10 mouse cellular contexts compared by ENCODE assay signal in the genomic region with DNA sequence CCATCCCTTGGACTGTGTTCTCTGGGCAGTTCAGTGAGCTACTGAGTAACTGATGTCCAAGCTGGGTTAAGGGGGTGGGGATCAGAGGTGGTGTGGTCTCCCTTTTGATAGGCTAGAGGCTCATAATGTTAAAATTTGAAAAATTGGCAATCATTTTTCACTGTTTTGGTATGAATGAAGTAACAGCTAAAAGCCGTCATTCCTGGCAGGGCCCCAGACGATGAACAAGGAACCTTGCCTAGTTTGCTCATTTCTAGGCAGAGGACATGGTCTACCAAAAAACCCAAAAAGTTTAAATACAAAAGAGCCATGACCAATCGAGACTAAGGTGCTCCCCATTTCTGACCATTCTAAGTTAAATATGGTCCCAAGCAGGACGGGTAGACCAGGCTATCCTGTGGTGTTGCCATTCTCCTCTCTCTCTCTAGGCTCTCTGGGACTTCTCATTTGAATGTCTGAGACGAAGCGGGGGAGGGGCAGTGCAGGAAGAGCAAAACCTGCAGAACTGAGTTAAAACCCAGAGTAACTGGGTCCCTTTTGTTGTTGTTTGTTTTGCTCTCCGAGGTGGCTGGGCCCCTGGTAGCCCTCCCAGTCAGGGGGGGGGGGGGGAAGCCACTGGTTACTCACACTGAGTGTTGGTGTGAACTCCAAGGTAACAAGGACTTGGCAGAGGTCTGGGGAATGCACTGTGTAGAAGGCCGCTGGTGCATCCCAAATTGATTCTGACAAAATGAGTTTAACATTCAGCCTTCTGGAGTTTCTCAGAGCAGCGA.
DNase-seq lines count a peak whose midpoint lies in the region; ATAC-seq lines count a peak whose summit lies in the region.
"Had no signal": no experiment of that assay in that cellular context is flagged by ENCODE, and none has a peak within 500 bp of the region (broad histone marks: within the 10 kb centered on the region; RNA-seq: fewer than 3 reads in every experiment).

No protein-coding gene starts in this region.

- peaks cover 28% of the 10 kb centered on the region for H3K4me1 ChIP-seq in embryonic facial prominence, embryonic 14.5 days (ENCODE audit: control insufficient read depth, insufficient read depth, low read length)
- H3K4me1 ChIP-seq in midbrain, embryonic 16.5 days (ENCODE audit: control insufficient read depth, insufficient read depth, low read length), result no peaks in the 10 kb centered on the region; the same call in 1 of the 2 replicates
- H3K4me1 ChIP-seq in liver, embryonic 12.5 days, result peaks cover 15% of the 10 kb centered on the region; the same call in 1 of the 2 replicates

- no peak overlapping the region for H3K27ac ChIP-seq in embryonic facial prominence, embryonic 14.5 days (replicated peaks; ENCODE audit: low read depth, low read length)
- H3K27ac ChIP-seq in midbrain, embryonic 16.5 days (ENCODE audit: low read length), result no peak overlapping the region
- no peak overlapping the region for H3K27ac ChIP-seq in liver, embryonic 12.5 days
- H3K27ac ChIP-seq: liver, embryonic 14.5 days had no signal

- no peak overlapping the region for H3K4me2 ChIP-seq in embryonic facial prominence, embryonic 14.5 days (ENCODE audit: low read depth, low read length)
- no peak overlapping the region for H3K4me2 ChIP-seq in midbrain, embryonic 16.5 days (ENCODE audit: low read length)
- H3K4me2 ChIP-seq in liver, embryonic 12.5 days, result no peak overlapping the region

- no peaks in the 10 kb centered on the region for H3K27me3 ChIP-seq in embryonic facial prominence, embryonic 14.5 days (replicated peaks; ENCODE audit: control insufficient read depth, insufficient read depth, low read length)
- no peaks in the 10 kb centered on the region for H3K27me3 ChIP-seq in midbrain, embryonic 16.5 days (ENCODE audit: control insufficient read depth, insufficient read depth, low read depth, low read length)
- no peaks in the 10 kb centered on the region for H3K27me3 ChIP-seq in liver, embryonic 12.5 days (replicated peaks)

- peaks cover 8% of the 10 kb centered on the region for H3K9me3 ChIP-seq in embryonic facial prominence, embryonic 14.5 days (ENCODE audit: control insufficient read depth, low read length)
- H3K9me3 ChIP-seq in midbrain, embryonic 16.5 days (replicated peaks; ENCODE audit: control insufficient read depth, low read length, poor library complexity, severe bottlenecking), result peaks cover 4% of the 10 kb centered on the region
- H3K9me3 ChIP-seq in liver, embryonic 12.5 days (replicated peaks), result no peaks in the 10 kb centered on the region

- intact Hi-C loops in left cerebral cortex, postnatal 4 days (cut with DNase I), result no loop called here
- intact Hi-C loops in left cerebral cortex, postnatal 36 days (cut with DNase I), result no loop called here

- peak; percentile 47 to 49 for DNase-seq in cerebellum, postnatal 10 days
- no peak for DNase-seq in cerebellum, adult 9-11 months
- DNase-seq in left cerebral cortex, postnatal 4 days, result peak; percentile 42
- DNase-seq in left cerebral cortex, postnatal 36 days (ENCODE audit: low spot score in 2 of 2), result no peak
- peak; percentile 71 for DNase-seq in embryonic facial prominence, embryonic 14.5 days (ENCODE audit: low spot score)
- no peak for DNase-seq in embryo, embryonic 10.5 days (ENCODE audit: low spot score)

- peak; percentile 51; the same call in 1 of the 2 replicates for ATAC-seq in embryonic facial prominence, embryonic 14.5 days (ENCODE audit: low read depth)
- 0 out of 2 replicates have a peak, but pooled peaks have one; percentile 57 for ATAC-seq in midbrain, embryonic 16.5 days
- ATAC-seq in liver, embryonic 12.5 days, result no peak
- ATAC-seq: intestine, postnatal 0 days had no signal

- WGBS in embryonic facial prominence, embryonic 14.5 days, result 52% methylated on average over 9 of the region's 9 CpGs
- WGBS in midbrain, embryonic 16.5 days, result 47% methylated on average over 9 of the region's 9 CpGs
- 50% methylated on average over 9 of the region's 9 CpGs for WGBS in liver, embryonic 12.5 days (ENCODE audit: insufficient replicate concordance)

- H3K4me3 ChIP-seq in embryonic facial prominence, embryonic 14.5 days (ENCODE audit: low read depth, low read length), result no peak overlapping the region
- H3K4me3 ChIP-seq in midbrain, embryonic 16.5 days (ENCODE audit: low read depth, low read length), result no peak overlapping the region
- no peak overlapping the region for H3K4me3 ChIP-seq in liver, embryonic 12.5 days

- no peak overlapping the region for H3K9ac ChIP-seq in embryonic facial prominence, embryonic 14.5 days (ENCODE audit: low read depth, low read length)
- H3K9ac ChIP-seq in midbrain, embryonic 16.5 days (ENCODE audit: low read depth, low read length), result no peak overlapping the region
- H3K9ac ChIP-seq in liver, embryonic 12.5 days, result no peak overlapping the region
- H3K9ac ChIP-seq: liver, embryonic 14.5 days had no signal

- no peaks in the 10 kb centered on the region for H3K36me3 ChIP-seq in embryonic facial prominence, embryonic 14.5 days (ENCODE audit: control insufficient read depth, insufficient read depth, low read length)
- H3K36me3 ChIP-seq in midbrain, embryonic 16.5 days (ENCODE audit: control insufficient read depth, insufficient read depth, low read length), result no peaks in the 10 kb centered on the region
- no peaks in the 10 kb centered on the region for H3K36me3 ChIP-seq in liver, embryonic 12.5 days

Comparison
In these comparisons a context has a peak if more than half of its experiments do, and no peak if none do; other contexts are left out.
1. DNase-seq: peak in cerebellum, postnatal 10 days (2 of 2), left cerebral cortex, postnatal 4 days (single experiment) and embryonic facial prominence, embryonic 14.5 days (single experiment); none in cerebellum, adult 9-11 months (single experiment), left cerebral cortex, postnatal 36 days (0 of 2) and embryo, embryonic 10.5 days (single experiment).